Mouse (Mus musculus): ENCODE results near the gene Got2.

- TF ChIP-seq MAFK (IDR thresholded peaks at IDR 0.05; ENCODE audit: insufficient read depth, low read depth, low read length) (no peak), ZNF384 (IDR thresholded peaks at IDR 0.05; ENCODE audit: low read depth, low read length) (no peak), CHD2 (IDR thresholded peaks at IDR 0.05; ENCODE audit: low read depth, low read length) (no peak), ZC3H11A (IDR thresholded peaks at IDR 0.05; ENCODE audit: borderline replicate concordance, low read depth, low read length) (no peak)
Observed at GRCm38 (mm10) chr8:95885966-95886365, 2.4 kb downstream of the Got2 start.
